Mouse (Mus musculus): Measurements from ENCODE around the gene Rpia.

- no peak for TF ChIP-seq CTCF (IDR thresholded peaks at IDR 0.05)
- no peak for TF ChIP-seq EP300 (IDR thresholded peaks at IDR 0.05)
Measured at GRCm38 (mm10) chr6:70831179-70831839, 39.3 kb upstream of the Rpia start.

All from lung, postnatal 0 days (tissue).